ENCODE assay signal across 9 mouse cellular contexts in the genomic region with DNA sequence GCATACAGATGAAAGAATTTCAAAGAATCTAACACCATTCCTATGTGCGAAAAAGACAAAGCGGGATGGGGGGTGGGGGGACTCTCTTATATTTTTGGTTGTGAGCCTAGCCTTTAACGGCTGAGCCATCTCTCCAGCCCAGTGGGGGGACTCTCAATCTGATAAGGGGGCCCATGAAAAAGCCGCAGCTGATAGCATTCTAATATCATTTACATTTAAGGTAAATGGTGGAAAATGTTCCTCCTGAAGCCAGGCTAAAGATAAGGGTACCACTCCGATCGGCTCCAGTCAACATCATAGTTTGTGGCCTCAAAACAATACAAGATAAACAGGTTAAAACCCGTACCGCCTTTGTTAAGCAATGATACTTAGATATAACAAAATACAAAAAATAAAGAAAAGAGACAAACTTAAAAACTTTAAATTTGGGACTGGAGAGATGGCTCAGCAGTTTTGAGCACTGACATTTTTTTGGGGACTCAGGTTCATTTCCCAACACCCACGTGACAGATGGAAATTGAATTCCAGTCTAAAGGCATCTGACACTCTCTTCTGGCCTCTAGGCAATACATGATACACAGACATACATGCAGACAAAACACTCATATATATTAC.
"Had no signal": no experiment of that assay in that cellular context is flagged by ENCODE, and none has a peak within 500 bp of the region (broad histone marks: within the 10 kb centered on the region; RNA-seq: fewer than 3 reads in every experiment).

No protein-coding gene starts in this region.

- H3K27me3 ChIP-seq: limb, embryonic 15.5 days had no signal

- H3K9me3 ChIP-seq: limb, embryonic 15.5 days; midbrain, embryonic 13.5 days had no signal

- H3K4me1 ChIP-seq: limb, embryonic 15.5 days; midbrain, embryonic 13.5 days had no signal

- H3K4me3 ChIP-seq: limb, embryonic 15.5 days; midbrain, embryonic 13.5 days had no signal

- DNase-seq: kidney, adult 18-20 months; kidney, postnatal 14 days; lung, embryonic 14.5 days; lung, postnatal 14 days; right cerebral cortex, postnatal 14 days; thymus, postnatal 4 days had no signal

- H3K27ac ChIP-seq: limb, embryonic 15.5 days; macrophage; midbrain, embryonic 13.5 days had no signal

- H3K9ac ChIP-seq: limb, embryonic 15.5 days; lung, embryonic 14.5 days; midbrain, embryonic 13.5 days had no signal

- H3K4me2 ChIP-seq: limb, embryonic 15.5 days; lung, embryonic 14.5 days; midbrain, embryonic 13.5 days had no signal

- ATAC-seq: midbrain, embryonic 13.5 days had no signal
